Mouse (Mus musculus) liver, embryonic 11.5 days (tissue): ENCODE measurements around the gene Ccdc43. TPM values are rescaled to one million over a fixed set of nuclear protein-coding genes. Genes with fewer than 3 reads are reported as not detected.

Source experiments
- ATAC-seq: fragments of 200-750 bp; cut with Nextera tagmentation; replicated peaks from 2 replicates; pipeline ENCODE4 v1.8.0; 2017; ENCODE audit warnings: moderate number of reproducible peaks, mild to moderate bottlenecking, moderate TSS enrichment, moderate library complexity; ENCODE audit not compliant: low FRiP score
- DNase-seq: peaks from one replicate; pipeline ENCODE4 v3.0.0-alpha.2; 2017; ENCODE audit warnings: low spot score
- H3K27ac ChIP-seq: fragments of 300-500 bp; sonication (generic); 2 replicates; pipeline ENCODE4 v1.5.1; 2014; ENCODE audit warnings: mild to moderate bottlenecking, low read depth, low read length, control low read depth
- H3K27me3 ChIP-seq: fragments of 300-500 bp; sonication (generic); replicated peaks from 2 replicates; pipeline ENCODE4 v1.6.1; 2014; ENCODE audit warnings: low read length, mixed read lengths; ENCODE audit not compliant: control insufficient read depth, insufficient read depth
- H3K36me3 ChIP-seq: fragments of 300-500 bp; sonication (generic); 2 replicates; pipeline ENCODE4 v1.6.1; 2014; ENCODE audit warnings: mild to moderate bottlenecking, low read length, moderate library complexity, mixed read lengths; ENCODE audit not compliant: control insufficient read depth, insufficient read depth
- H3K4me1 ChIP-seq: fragments of 300-500 bp; sonication (generic); replicated peaks from 2 replicates; pipeline ENCODE4 v1.6.1; 2014; ENCODE audit warnings: low read length, mixed read lengths; ENCODE audit not compliant: control insufficient read depth, insufficient read depth
- H3K4me2 ChIP-seq: fragments of 300-500 bp; sonication (generic); 2 replicates; pipeline ENCODE4 v1.6.1; 2014; ENCODE audit warnings: mild to moderate bottlenecking, control low read depth, moderate library complexity
- H3K4me3 ChIP-seq: fragments of 300-500 bp; sonication (generic); 2 replicates; pipeline ENCODE4 v1.5.1; 2014; ENCODE audit warnings: low read depth, low read length, control low read depth
- H3K9ac ChIP-seq: fragments of 300-500 bp; sonication (generic); 2 replicates; pipeline ENCODE4 v1.6.1; 2014; ENCODE audit warnings: low read depth, low read length, control low read depth
- H3K9me3 ChIP-seq: fragments of 300-500 bp; sonication (generic); 2 replicates; pipeline ENCODE4 v1.6.1; 2016; ENCODE audit warnings: low read length, inconsistent platforms, mixed read lengths; ENCODE audit not compliant: control insufficient read depth
- WGBS: fragments of 180-500 bp; shearing (Covaris S2); extraction: QIAGEN DNeasy Blood & Tissue Kit; methylation state at CpG from one replicate; pipeline ENCODE4 v1.1.7; 2014; 5-methylcytosine and 5-hydroxymethylcytosine counted together
- polyA plus RNA-seq: library from polyadenylated mRNA; unstranded; fragments of >200 nt; fragmentation: Nextera tagmentation; extraction: Ambion mirVana; gene quantifications from 2 replicates; pipeline ENCODE4 v1.2.1, GENCODE M21; 2014

Ccdc43 gene
- polyA plus RNA-seq, result 39.9 and 42.5 TPM in 2 replicates

DNA sequence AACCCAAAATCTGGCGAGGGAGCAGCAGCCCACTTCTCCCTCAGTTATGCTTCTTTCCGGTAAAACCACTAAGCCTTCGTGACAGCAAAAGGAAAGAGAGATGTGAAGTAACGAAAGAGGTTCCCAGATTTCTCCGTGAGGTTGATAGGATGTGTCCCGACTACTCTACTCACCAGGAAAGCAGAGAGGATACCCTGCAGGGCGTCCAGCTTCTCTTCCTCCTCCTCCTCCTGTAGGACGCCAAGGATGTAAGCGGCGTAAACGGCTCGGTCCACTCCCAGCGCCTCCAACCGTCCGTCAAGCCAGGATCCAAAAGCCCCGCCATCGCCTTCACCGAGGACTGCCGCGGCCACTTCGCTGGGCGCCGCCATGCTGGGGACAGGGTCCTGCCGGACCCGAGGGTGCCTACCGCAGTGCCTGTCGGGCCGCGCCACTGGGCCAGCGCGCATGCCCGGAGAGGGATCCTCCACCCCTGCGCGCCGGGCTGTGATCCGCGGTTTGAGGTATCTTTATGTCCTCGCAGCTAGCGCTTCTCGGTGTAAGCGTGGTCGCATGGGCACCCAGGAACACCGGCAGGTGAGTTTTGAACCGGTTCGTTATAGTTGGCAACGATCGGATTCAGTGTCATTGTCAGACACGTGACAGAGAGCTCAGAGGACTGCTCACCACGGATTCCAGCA is at the start of gene Ccdc43:
Gene Ccdc43, minus strand, starts transcription at position 445 of the 680 bp plus-strand sequence.
- DNase-seq (peak; percentile 93), ATAC-seq (peak; percentile 98)
- peaks cover 7% of the 10 kb centered on the region for H3K4me1 ChIP-seq
- peak within 1 kb of the TSS; percentile 78 for H3K4me3 ChIP-seq
- peak within 1 kb of the TSS; percentile 79 for H3K9ac ChIP-seq
- H3K9me3 ChIP-seq, result no peaks in the 10 kb centered on the region
- peak within 1 kb of the TSS; percentile 86 for H3K4me2 ChIP-seq
- WGBS, result under 1% methylated on average over 49 of the region's 49 CpGs
- H3K36me3 ChIP-seq, result no peaks in the 10 kb centered on the region
- H3K27ac ChIP-seq, result 0 out of 2 replicates have a peak within 1 kb of the TSS, but pooled peaks have one; percentile 26
- H3K27me3 ChIP-seq, result no peaks in the 10 kb centered on the region

DNA sequence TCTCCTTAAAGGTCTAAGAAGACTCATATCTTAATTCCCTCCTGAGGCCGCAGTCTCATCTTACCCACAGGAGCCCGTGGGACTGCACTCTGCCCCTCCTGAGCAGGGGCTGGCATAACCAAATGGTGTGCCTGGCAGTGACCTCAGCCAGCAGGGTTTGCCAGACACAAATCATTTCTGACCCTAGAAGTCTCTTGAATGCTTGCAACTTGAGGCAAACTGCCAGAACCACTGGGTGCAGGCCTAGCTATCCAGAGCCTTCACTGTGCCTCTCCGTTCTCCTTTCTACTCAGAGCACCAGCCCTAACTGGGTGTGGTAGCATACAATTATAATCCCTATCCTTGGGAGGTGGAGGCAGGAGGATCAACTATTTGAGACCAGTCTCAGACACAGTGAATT is 47.2 kb upstream of the Ccdc43 start:
- Histone ChIP-seq H3K9ac (no peak overlapping the region), H3K9me3 (no peaks in the 10 kb centered on the region), H3K27me3 (peaks cover 3% of the 10 kb centered on the region; the same call in 1 of the 2 replicates), H3K4me1 (peaks cover under 1% of the 10 kb centered on the region), H3K27ac (no peak overlapping the region), H3K4me2 (no peak overlapping the region), H3K36me3 (no peaks in the 10 kb centered on the region), H3K4me3 (no peak overlapping the region)
- ATAC-seq, result no peak
- DNase-seq, result no peak
- WGBS, result 75% methylated on average over 3 of the region's 3 CpGs

DNA sequence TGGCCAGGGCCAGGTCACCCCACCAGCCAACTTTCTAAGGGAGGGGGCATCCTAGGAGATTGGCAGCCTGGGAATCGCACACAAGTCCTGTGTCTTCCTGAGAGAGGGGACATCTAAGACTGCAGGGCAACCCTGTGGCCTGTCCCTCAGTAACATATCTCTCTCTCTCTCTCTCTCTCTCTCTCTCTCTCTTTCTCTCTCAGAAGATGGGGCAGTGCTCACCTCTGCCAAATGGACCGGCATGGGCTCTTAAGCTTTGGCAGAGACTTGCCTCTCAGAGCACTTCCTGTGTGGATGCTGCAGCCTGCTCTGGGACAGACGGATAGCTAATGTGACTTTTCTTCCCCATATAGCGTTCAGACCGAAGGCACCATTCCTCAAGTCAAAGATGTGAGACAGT is 45.3 kb upstream of the Ccdc43 start:
- H3K9ac ChIP-seq, result no peak overlapping the region
- no peak overlapping the region for H3K4me2 ChIP-seq
- H3K4me1 ChIP-seq, result peaks cover 6% of the 10 kb centered on the region
- ATAC-seq (no peak), DNase-seq (no peak)
- no peaks in the 10 kb centered on the region for H3K36me3 ChIP-seq
- no peak overlapping the region for H3K27ac ChIP-seq
- WGBS, result 73% methylated on average over 5 of the region's 5 CpGs
- H3K4me3 ChIP-seq, result no peak overlapping the region
- H3K9me3 ChIP-seq, result no peaks in the 10 kb centered on the region
- H3K27me3 ChIP-seq, result peaks cover 14% of the 10 kb centered on the region

DNA sequence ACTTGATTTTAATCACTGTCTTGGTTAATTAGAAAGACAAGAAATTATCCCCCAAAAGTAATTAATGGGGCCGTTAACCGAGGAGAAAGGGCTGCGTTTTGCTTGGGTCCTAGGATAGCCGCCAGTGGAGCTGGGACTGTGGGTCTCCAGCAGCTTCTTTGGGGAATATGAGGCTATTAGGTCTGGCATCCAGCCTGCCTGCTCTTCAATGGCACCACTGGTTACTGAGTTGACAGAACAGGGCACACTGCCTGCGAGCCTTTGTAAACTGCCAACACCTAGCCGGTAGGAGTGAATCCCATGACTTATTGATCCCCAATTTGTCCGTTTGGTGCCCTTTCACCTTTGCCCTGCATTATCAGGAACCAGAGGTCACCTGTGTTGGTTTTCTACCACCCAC is 44.5 kb upstream of the Ccdc43 start:
- DNase-seq (no peak), ATAC-seq (no peak)
- Histone ChIP-seq H3K4me1 (peaks cover 6% of the 10 kb centered on the region), H3K4me3 (no peak overlapping the region), H3K27me3 (peaks cover 14% of the 10 kb centered on the region), H3K9ac (no peak overlapping the region), H3K4me2 (no peak overlapping the region), H3K27ac (no peak overlapping the region), H3K9me3 (no peaks in the 10 kb centered on the region), H3K36me3 (no peaks in the 10 kb centered on the region)
- WGBS, result 64% methylated on average over 7 of the region's 7 CpGs

DNA sequence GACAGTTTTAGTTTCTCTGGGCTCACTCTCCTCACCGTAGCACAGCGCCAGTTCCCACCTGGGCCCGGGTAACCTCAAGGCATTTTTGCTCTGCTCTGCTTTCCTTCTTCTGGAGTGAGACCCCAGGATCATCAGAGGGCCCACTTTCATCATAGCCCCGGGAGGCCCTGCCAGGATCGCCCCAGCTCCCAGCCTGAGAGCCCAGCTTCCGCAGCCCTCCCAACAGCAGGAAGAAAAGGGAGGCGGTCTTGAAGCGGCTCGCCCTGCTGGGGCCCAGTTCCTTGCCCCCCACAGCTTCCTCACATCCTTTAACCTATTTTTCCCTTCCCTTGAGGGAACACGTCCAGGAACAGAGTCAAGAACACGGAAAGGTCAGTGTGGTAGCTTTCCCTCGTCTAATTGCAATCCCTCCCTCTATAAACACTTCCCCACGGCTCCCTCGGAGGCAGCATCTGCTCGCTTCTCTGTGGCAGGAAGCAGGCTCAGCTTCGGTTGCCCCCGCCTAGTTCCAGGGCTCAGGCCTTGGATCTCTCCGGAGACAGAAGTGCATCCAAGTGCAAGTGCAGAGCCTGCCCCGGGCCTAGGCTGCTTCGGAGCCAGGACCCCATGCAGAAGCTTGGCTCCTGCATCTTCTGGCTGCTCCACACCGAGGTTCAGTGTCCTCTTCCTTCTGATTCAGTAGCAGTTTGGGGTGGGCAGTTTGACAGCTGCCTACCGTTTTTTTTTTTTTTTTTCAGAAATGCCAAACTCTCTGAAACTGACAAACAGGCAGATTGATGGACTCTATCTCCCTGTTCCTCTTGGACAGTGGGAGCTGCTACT is 43.8 kb upstream of the Ccdc43 start:
- H3K4me2 ChIP-seq, result peak overlapping the region; percentile 3
- H3K36me3 ChIP-seq, result no peaks in the 10 kb centered on the region
- H3K9me3 ChIP-seq, result no peaks in the 10 kb centered on the region
- no peak overlapping the region for H3K4me3 ChIP-seq
- no peak for DNase-seq
- peaks cover 6% of the 10 kb centered on the region for H3K4me1 ChIP-seq
- H3K27me3 ChIP-seq, result peaks cover 14% of the 10 kb centered on the region
- 14% methylated on average over 22 of the region's 22 CpGs for WGBS
- no peak overlapping the region for H3K9ac ChIP-seq
- H3K27ac ChIP-seq, result no peak overlapping the region
- no peak for ATAC-seq

DNA sequence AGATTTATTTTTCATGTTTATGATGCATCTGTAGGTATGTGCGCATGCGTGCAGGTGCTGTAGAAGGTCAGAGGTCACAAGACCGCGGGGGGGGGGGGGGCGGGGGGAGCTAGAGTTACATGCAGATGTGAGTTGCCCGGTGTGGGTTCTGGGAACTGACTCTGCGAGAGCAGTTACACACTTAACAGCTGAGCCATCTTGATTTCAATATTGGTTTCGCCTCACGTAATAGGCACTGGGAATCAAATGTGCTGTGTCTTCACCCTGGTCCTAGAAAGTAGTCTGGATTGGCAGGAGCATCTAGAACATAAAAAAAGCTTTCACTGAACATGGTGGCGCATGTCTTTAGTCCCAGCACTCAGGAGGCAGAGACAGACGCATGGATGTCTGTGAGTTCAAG is 43.1 kb upstream of the Ccdc43 start:
- ATAC-seq, result no peak
- DNase-seq, result no peak
- Histone ChIP-seq H3K36me3 (no peaks in the 10 kb centered on the region), H3K9me3 (no peaks in the 10 kb centered on the region), H3K4me1 (peaks cover 6% of the 10 kb centered on the region), H3K4me3 (no peak overlapping the region), H3K27me3 (peaks cover 14% of the 10 kb centered on the region), H3K4me2 (no peak overlapping the region), H3K9ac (no peak overlapping the region), H3K27ac (no peak overlapping the region)
- 63% methylated on average over 11 of the region's 11 CpGs for WGBS

DNA sequence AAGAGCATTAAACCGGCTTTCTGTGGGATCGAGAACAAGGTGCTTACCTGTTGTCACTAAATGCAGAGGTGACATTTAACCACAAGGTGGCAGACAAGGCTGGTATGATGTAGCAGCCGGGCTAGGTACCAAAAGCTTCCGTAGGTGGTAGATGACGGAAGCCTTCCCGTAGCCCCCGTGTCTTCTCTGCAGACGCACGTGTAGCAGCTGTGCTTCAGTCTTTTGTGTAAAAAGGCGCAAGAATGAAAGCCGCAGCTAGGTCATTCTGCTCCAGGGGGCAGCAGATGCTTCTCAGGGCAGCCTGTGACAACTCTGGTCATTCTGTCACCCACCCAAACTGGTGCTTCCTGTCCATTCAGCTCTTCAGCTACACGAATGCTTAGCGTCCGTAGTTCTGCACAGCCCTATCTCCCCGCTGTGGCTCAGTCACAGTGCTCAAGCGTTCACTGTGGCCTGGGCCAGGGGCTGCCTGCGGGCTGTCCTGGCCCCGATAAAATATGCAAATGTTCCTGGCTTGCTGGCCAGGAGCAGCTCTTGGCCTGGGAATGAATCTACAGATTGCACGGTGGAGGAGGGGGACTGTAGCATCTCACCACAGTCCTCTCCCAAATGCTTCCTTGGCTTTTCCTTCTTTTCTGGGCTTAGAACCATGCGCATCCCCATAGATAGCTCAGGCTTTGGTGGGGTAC is 41.8 kb upstream of the Ccdc43 start:
- WGBS, result 8% methylated on average over 20 of the region's 20 CpGs

DNA sequence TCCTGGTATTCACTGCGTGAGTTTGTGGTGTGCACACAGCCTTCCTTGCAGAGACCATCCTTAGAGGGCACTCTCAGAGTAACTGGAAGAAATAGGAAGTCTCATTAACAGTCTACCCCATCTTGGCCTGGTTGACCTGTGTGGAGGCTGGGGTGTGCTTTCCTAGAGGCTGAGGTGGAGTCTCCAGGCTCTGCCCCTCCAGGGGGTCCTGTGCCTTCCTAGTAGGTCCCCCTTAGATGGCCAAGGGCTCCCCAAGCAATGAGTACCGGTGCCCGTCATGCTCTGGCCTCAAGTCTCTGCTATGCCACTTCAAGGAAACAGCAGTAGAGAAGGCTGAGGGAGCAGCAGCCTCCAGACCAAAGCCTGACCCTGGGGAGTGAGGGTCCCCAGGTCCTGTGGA is 40.5 kb upstream of the Ccdc43 start:
- WGBS, result 78% methylated on average over 3 of the region's 3 CpGs
- Histone ChIP-seq H3K36me3 (no peaks in the 10 kb centered on the region), H3K27ac (no peak overlapping the region), H3K9ac (no peak overlapping the region), H3K4me1 (peaks cover 6% of the 10 kb centered on the region), H3K4me2 (no peak overlapping the region), H3K27me3 (peaks cover 14% of the 10 kb centered on the region), H3K9me3 (no peaks in the 10 kb centered on the region), H3K4me3 (no peak overlapping the region)
- ATAC-seq (no peak), DNase-seq (no peak)

More for the DNA sequence above, 41.8 kb upstream of the Ccdc43 start:
- 0 out of 2 replicates have a peak overlapping the region, but pooled peaks have one; percentile 12 for H3K4me3 ChIP-seq
- ATAC-seq (no peak), DNase-seq (no peak)
- H3K9ac ChIP-seq, result no peak overlapping the region
- peak overlapping the region; percentile 65 for H3K4me2 ChIP-seq
- H3K27ac ChIP-seq, result no peak overlapping the region
- H3K9me3 ChIP-seq, result no peaks in the 10 kb centered on the region
- H3K4me1 ChIP-seq, result peaks cover 6% of the 10 kb centered on the region
- no peaks in the 10 kb centered on the region for H3K36me3 ChIP-seq
- H3K27me3 ChIP-seq, result peaks cover 14% of the 10 kb centered on the region
